Mouse (Mus musculus) spleen, adult 2 months (tissue): Measurements from ENCODE around the gene Bola2.

ENCODE experiments used
- CTCF ChIP-seq: fragments of 200-500 bp; IDR thresholded peaks from 2 replicates; pipeline ENCODE4 v1.5.1; 2011; ENCODE audit warnings: mild to moderate bottlenecking, inconsistent platforms; ENCODE audit not compliant: insufficient read depth, insufficient read length, insufficient replicate concordance; ENCODE audit errors: extremely low read depth
- POLR2A ChIP-seq: fragments of 200-500 bp; IDR thresholded peaks from 2 replicates; pipeline ENCODE4 v1.6.1; 2011; ENCODE audit warnings: low read depth, low read length, inconsistent platforms

- no peak for TF ChIP-seq POLR2A
- TF ChIP-seq CTCF = no peak
Measured at GRCm38 (mm10) chr7:126667495-126668090, 27.6 kb upstream of the Bola2 start.
